Mouse (Mus musculus) erythroblast, embryonic 14.5 days (primary cell): ENCODE results near the gene Klc3.

Experiments
- GATA1 ChIP-seq: IDR thresholded peaks from 2 replicates; pipeline ENCODE4 v1.6.1; 2012; ENCODE audit warnings: low read length, inconsistent platforms, mixed read lengths
- TAL1 ChIP-seq: IDR thresholded peaks from 3 replicates; pipeline ENCODE4 v1.6.1; 2012; ENCODE audit warnings: low read length, inconsistent platforms, mixed read lengths

- TF ChIP-seq GATA1 (no peak), TAL1 (no peak)
Observed at GRCm38 (mm10) chr7:19383708-19384107, 20.2 kb downstream of the Klc3 start.
